Mouse (Mus musculus) common myeloid progenitor, adult 5-6 weeks (primary cell): ENCODE data around the gene Scai. TPM values are rescaled to one million over a fixed set of nuclear protein-coding genes. Genes with fewer than 3 reads are reported as not detected.

ENCODE experiments used
- ATAC-seq: replicated peaks from 2 replicates; pipeline ENCODE4 v1.8.0; 2016; ENCODE audit warnings: low read depth, mild to moderate bottlenecking, moderate TSS enrichment, inconsistent platforms; ENCODE audit not compliant: poor library complexity, severe bottlenecking
- total RNA-seq: library from RNA; stranded (forward); fragments of 200-1000, 187-1606 nt; gene quantifications from 2 replicates; pipeline ENCODE4 v1.2.3, GENCODE M21; 2017

Gene Scai
- total RNA-seq, result 7.0 and 12.2 TPM in 2 replicates

- ATAC-seq, result peak; percentile 96
Observed at GRCm38 (mm10) chr2:39190561-39191056, at the start of gene Scai. Gene Scai, minus strand, starts transcription at chr2:39190734.

GRCm38 (mm10) chr2:39226731-39227130 is 36.2 kb upstream of the Scai start:
- no peak for ATAC-seq

GRCm38 (mm10) chr2:39226019-39226640 is 35.6 kb upstream of the Scai start, which contains the start of gene Ppp6c:
Gene Ppp6c, minus strand, starts transcription at chr2:39226451.
- ATAC-seq, result peak; percentile 97

- peak; percentile 61 for ATAC-seq
Observed at GRCm38 (mm10) chr2:39225331-39226018, 34.9 kb upstream of the Scai start.

GRCm38 (mm10) chr2:39224621-39225020 is 34.1 kb upstream of the Scai start:
- ATAC-seq, result no peak

GRCm38 (mm10) chr2:39220010-39220409 is 29.5 kb upstream of the Scai start:
- ATAC-seq, result no peak

- no peak for ATAC-seq
Observed at GRCm38 (mm10) chr2:39219034-39219433, 28.5 kb upstream of the Scai start.

GRCm38 (mm10) chr2:39217150-39217549 is 26.6 kb upstream of the Scai start:
- ATAC-seq, result peak; percentile 25; the same call in 1 of the 2 replicates

- ATAC-seq, result no peak
Observed at GRCm38 (mm10) chr2:39210738-39211137, 20.2 kb upstream of the Scai start.

- ATAC-seq, result peak; percentile 81
Observed at GRCm38 (mm10) chr2:39203359-39203758, 12.8 kb upstream of the Scai start.

GRCm38 (mm10) chr2:39194809-39195208 is 4.3 kb upstream of the Scai start:
- ATAC-seq, result no peak

- ATAC-seq, result peak; percentile 45
Observed at GRCm38 (mm10) chr2:39189961-39190560, 473 bp downstream of the Scai start.

GRCm38 (mm10) chr2:39185942-39186341 is 4.6 kb downstream of the Scai start:
- ATAC-seq, result no peak

- ATAC-seq, result no peak
Observed at GRCm38 (mm10) chr2:39183587-39183986, 6.9 kb downstream of the Scai start.

- no peak for ATAC-seq
Observed at GRCm38 (mm10) chr2:39160996-39161395, 29.5 kb downstream of the Scai start.

GRCm38 (mm10) chr2:39157916-39158315 is 32.6 kb downstream of the Scai start:
- no peak for ATAC-seq

- ATAC-seq, result peak; percentile 22; the same call in 1 of the 2 replicates
Observed at GRCm38 (mm10) chr2:39156821-39157220, 33.7 kb downstream of the Scai start.

- no peak for ATAC-seq
Observed at GRCm38 (mm10) chr2:39150943-39151342, 39.6 kb downstream of the Scai start.

- peak; percentile 84 for ATAC-seq
Observed at GRCm38 (mm10) chr2:39148075-39148474, 42.5 kb downstream of the Scai start.

GRCm38 (mm10) chr2:39146469-39146868 is 44.1 kb downstream of the Scai start:
- ATAC-seq, result no peak

GRCm38 (mm10) chr2:39142357-39142948 is 48.1 kb downstream of the Scai start:
- ATAC-seq, result peak; percentile 53; the same call in 1 of the 2 replicates
